Mouse (Mus musculus): ENCODE measurements around the gene Slc22a20.

The Slc22a20 gene

DNA sequence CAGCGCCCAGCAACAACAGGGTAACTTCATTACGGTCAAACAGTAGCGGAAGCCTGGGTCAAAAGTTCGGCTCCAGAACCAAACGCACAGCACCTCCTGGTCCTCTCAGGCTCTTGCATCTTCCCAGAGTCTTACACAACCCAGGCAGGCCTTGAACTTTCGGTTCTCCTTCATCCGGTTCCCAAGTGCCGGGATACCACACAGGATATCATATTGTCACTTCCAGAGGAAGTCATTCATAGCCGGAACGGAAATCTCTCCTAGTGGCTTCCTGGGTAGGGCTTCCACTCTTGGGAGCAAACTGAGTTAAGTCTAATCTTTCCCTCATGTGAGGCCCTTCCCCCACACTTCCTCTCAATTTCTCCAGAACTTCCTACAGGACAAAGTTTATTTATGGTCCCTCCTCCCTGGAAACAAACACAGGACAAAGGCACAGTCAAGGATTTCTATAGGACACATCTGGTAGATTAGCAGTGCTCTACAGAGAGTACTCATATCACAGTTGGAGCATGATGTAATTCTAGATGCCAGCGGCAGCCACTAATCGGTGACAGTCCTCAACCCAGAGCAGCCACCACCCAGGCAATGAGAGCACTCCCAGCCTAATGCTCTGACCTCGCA is 33.8 kb downstream of the Slc22a20 start:
- DNase-seq (ENCODE audit: low read depth) = no peak

DNA sequence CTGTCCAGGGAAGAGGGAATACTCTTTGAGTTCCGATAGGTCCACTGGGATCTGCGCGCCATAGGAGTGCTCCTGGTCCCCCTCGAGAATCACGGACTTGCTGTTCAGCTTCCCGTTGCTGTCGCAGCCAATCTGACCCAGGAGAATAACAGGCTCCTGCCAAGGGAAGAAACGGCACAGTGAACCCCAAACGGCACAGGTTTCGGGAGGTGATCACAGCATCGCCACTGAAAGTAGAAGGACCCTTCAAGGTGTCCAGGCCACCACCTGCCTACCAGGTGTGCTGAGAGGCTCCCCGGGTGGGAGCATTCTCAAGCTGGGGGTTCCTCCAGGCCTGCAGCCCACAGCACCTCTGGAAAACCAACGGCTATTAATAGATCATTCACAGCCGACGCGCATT is 34.3 kb downstream of the Slc22a20 start:
- no peak for DNase-seq (ENCODE audit: low read depth)

DNA sequence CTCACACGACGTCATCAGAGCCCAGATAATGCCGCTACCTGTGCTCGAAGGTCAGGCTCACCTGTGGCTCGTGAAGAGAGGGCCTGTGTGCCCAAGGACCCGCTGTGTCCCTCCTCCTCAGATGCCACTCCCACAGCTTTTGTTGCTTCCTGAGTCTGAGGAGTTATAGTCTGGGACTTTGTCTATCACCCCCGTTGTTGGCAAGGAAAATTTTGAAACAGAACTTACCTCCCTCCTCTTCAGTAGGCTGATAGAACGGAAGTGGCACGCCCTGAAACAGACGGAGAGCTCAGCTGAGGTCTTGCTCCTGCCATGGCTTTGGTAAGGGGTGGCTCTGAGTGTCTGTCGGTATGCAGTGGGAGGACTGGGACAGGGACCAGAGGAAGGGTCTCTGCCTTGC is 35.7 kb downstream of the Slc22a20 start:
- DNase-seq (ENCODE audit: low read depth) = no peak

DNA sequence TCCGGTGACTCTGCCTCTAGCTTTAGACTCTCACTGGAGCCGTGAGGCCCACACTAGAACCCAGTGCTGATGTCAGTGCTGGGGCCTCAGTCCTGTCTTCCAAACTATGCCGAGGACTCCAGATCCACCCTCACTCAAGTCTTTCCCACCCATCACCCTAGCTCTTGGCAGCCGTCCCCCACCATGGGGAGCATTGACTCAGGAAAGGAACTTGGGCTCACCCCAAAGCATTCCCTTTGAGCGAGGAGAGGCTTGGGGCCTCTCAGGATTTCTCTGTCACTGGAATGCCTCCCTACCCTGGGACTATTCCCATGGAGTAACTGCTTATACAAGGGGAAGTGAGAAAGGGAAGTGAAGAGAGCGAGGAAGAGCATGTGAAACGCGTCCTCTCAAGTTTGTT is 40.1 kb downstream of the Slc22a20 start:
- no peak for DNase-seq (ENCODE audit: low read depth)

DNA sequence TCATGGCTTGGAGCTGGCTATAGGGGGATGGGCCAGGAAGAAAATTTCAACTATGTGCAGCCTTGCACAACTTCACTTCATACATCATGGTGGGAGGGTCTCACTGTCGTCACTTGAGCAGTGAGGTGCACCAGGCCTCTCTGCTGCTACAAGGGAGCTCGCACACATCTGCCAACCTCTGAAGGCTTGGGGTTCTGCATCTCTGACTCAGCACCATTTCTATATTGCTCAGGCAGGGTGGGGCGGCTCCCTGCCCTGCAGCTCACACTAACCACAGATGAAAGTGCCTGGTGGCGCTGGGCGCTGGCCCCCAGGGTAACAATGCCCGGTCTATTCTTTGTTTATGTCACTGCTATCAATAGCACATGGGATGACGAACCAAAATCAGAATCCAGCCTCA is 40.9 kb downstream of the Slc22a20 start:
- no peak for DNase-seq (ENCODE audit: low read depth)

DNA sequence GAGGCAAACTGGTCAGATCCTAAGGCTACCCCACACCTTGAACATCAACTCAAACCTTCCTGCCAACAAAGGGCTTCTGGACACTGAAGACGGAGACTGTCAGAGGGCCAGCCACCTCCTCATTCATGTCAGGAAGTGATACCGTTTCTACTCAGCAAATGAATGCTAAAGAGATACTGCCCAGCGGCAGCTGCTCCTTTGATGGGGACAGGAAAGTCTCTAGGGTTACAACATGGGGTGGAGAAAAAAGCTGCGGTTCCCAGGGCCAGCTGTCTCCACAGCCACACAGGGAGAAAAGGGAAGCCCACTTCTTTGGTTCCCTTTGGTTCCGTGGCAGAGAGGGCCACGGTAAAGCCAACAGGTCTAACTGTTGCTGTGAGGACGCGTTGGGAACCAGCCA is 41.8 kb downstream of the Slc22a20 start:
- DNase-seq (ENCODE audit: low read depth) = no peak

DNA sequence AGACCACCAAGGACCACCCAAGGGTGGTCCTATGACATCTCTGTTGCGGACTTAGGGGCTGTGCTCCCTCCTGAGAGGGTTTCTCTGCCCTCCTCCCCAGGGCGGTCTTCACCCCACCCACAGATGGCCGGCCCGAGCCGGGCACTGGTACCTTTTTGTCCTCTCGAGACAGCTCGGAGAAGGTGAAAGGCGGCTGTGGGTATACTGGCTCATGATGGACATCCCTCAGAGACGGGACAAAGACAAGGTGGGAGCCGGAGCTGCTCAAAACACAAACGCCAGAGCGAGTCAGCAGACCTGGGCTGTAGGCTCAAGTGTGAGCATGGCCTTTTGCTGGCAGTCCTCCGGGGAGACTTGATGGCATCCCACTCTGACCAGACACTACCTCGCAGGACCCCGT is 42.5 kb downstream of the Slc22a20 start:
- no peak for DNase-seq (ENCODE audit: low read depth)

DNA sequence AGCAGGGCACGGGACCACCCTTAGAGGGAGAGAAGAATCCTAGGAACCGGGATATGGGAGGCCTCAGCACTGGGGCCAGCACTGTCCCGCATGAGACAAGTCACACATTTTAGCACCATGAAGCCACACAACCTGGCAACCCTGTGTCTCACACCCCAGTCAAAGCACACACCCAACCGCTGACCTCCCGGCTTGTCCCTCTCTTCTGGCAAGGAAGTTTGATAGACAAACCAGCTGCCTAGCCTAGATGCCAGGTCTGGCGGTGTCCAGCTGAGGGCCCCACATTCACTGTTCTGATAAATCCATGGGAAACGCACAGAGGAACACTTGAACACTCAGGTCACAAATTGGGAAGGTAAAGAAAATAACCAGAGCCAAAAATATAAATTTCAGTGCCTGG is 43.4 kb downstream of the Slc22a20 start:
- DNase-seq (ENCODE audit: low read depth) = no peak

DNA sequence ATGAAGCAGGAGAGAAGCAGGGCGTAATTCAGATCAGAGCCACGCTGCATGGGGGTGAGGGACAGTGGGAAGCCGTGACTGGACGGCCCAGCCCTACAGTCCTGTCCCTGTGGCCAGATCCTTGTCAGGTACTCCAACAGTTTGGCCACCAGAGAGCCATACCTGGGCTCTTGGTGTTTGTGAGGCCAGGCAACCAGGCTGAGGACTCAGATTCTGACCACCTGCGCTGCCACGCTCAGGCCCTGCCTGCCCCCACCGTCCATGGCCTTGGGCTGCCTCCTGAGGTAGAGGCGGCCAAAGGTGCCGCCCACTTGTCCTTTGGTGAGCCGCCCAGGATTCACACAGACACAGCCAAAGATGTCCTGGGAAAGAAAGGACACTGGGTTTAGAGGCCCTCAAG is 45.3 kb downstream of the Slc22a20 start:
- DNase-seq (ENCODE audit: low read depth) = no peak

DNA sequence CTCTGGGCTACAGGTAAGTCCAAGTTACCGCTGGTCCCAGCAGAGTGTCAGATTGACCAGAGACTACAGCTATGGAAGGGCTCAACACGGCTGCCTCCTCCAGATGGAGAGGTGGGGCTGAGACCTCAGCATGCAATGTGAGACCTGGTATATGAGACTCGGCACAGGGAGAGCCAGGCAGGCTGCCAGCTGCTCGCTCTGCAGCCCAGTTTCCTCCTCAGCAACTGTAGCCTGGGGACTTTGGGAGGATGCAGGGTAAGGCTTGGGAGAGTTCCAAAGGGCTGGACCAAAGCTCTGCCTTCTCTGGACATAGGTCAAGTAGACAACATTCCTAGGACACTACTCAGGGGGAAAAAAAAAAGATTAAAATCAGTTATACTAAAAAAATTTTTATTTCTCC is 45.8 kb downstream of the Slc22a20 start:
- no peak for DNase-seq (ENCODE audit: low read depth)

DNA sequence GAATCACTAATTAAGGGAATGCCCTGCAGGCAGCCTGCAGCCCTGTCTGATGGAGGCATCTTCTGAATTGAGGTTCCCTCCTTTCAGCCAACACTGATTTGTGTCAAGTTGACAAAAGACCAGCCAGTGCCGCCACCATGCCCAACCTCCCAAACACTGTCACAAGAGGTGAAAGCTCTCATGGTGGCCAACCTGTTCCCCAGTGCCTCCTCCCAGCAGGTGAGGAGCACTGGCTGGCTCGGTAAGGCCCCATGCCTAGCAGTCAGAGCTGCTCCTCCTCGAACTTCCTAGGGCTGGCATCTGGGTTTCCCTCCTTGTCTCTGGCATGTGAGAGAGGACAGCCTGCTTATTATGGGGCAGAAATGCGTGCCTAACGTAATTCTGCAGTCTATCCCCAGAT is 46.2 kb downstream of the Slc22a20 start:
- no peak for DNase-seq (ENCODE audit: low read depth)

DNA sequence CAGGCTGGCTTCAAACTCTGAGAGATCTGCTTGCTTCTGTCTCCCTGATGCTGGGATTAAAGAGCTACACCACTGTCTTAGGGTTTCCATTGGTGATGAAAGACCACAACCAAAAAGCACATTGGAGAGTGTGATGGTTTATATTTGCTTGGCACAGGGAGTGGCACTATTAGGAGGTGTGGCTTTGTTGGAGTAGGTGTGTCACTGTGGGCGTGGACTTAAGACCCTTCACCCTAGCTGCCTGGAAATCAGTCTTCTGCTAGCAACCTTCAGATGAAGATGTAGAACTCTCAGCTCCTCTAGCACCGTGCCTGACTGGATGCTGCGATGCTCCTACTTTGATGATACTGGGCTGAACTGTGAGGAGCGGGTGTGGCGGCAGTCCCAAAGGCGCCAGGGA is 47.4 kb downstream of the Slc22a20 start:
- DNase-seq (ENCODE audit: low read depth) = no peak

DNA sequence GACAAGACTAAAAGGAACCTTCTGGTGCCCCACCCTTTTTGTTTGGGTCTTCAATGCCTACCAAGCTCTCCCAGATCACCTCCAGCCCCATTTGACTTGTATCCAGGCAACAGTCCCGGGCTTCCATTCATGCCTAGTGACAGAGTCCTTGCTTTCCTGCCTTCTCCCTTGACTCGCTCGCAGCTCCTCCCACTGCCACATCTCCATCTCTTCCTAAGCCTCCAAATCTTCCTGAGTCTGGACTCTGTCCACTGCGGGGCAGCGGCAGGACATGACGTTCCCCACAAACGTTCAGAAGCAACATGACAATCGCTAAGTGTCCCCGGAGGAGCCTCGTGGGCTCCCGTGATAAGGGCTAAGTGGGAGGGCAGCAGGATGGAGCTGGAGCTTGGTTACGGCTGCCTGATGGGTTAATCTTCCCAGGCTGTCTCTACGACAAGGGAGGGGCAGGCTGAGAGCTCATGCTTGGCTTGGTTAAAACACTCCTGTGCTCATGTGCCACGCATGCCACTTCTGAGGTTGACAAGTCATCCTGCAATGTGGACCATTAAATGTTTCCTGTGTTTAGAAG is 48.0 kb downstream of the Slc22a20 start:
- no peak for DNase-seq (ENCODE audit: low read depth)

DNA sequence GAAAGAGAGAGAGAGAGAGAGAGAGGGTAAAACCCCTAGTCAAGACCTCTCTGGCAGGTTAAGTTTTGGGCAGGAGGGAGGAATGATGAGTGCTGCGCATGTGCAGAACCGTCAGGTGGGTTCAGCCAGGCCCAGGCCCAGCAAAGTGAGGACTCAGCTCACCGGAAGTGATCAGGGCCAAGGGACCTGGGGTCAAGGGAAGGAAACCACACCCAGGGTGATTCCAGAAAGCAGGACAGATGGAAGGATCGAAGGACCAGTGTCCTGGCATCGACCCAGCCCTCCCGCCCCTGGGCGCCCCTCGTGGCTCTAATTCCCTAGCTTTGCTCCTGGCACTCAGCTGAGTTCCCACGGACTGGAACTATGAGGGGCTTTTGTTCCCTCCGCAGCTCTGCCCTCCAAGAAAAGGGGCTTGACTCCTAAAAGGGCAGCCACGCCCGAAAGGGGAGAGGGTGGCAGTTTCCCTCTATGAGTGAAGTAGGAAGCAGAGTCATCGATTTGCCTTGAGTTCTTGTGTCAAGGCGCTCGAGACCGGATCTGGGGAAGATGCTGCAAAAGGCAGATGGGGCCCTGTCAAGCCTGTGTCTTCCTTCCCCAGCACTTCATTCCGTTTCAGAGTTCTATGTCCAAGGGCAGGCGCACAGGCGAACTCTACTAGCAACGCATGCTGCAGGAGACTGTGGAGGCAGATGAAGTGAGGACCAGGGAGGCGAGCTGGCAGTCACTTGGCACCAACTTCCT is 48.7 kb downstream of the Slc22a20 start:
- no peak for DNase-seq (ENCODE audit: low read depth)

DNA sequence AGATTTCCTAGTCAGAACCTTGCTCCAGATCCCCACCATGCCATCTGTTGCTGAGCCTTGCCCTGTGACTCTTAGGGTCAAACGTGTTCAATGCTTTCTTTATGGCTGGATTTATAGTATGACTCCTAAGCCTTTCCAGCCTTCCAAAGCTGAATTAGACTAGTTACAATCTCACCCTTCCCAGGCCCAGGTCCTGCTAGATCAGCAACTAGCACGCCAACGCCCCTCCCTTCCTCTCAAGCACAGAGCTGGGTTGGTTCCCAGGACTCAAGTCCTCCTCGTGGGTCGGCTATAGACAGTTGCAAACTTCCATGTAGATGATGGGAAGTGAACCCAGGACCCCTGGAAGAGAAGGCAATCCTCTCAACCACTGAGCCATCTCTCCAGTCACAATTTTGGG is 50.3 kb downstream of the Slc22a20 start:
- DNase-seq (ENCODE audit: low read depth) = no peak

DNA sequence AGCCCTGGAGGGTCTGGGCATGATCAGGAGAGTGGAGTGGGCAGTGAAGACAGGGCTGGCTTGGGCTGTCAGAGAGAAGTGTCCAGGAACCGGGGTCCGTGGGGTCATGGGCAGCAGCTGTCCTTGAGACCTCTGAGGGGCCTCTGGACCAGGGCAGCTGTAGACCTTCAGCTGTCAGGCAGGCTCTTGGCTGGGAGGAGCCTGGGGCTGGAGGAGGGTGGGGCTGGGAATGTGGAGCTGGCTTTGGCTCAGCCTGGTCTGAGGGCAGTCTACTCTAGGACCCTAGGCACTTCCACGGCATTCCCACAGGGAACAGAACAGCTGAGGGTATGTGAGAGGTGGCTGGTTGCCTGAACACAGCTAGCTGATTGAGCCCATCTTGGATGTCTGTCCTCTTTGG is 50.7 kb downstream of the Slc22a20 start:
- no peak for DNase-seq (ENCODE audit: low read depth)

DNA sequence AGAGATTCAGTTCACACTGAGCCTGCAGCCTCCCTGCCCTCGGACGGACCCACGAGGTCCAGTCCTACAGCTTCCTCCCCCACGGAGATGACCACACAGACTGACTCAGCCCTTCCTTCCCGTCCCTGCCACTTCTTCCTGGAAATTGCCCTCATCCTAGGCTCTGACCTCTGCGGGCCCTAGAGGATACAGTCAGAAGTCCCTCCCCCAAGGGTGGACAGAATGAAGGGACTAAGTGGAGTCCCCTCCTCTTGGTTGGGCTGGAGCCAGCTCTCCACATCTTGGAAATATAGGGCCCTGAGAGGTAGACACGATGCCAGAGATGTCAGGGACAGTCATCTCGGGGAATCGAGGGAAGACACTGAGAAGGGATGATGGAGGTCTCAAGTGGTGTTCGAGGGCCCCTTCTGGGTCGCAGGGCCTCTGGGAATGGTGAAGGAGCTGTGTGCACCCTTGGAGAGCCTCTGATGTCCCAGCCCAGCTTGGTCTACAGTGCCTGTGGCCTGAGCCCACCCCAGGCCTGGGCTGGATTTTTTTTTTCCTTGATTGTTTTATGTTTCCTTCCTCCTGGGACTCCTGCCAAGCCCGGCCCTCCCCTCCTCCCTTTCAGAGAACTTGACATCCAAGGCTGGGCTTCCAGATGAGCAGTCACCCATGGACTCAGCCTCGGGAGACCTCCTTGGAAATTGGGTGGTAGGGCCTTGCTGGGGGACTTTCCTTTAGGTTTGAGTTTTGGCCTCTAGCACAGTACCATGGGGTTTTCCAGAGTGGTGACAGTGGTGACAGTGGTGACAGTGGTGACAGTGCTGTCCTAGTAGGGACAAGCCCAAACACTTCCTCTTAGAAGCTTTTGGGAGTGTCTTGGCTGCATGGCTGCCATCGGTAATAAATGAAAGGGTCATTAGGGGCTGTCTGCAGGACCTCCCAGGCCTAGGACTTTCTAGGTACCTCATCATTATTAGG is 56.0 kb downstream of the Slc22a20 start:
- peak; percentile 27 for DNase-seq (ENCODE audit: low read depth)

DNA sequence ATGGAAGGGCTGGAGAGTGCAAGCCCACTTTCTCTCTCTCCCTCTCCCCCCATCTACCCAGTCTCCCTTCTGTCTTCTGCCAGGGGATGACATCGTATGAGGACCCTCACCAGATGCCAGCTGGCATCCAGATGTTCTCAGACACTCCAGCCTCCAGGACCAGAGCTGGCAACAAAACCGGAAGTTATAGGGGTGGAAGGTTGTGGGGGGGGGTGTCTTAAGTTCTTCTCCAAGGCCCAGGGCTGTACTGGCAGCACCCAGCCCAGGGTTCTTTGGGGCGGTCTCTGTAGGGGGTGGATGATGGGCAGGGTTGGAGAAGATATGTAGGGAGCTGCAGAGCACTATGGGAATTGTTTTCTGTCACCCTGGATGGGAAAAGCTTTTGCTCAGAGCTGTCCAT is 57.4 kb downstream of the Slc22a20 start:
- DNase-seq (ENCODE audit: low read depth) = no peak

DNA sequence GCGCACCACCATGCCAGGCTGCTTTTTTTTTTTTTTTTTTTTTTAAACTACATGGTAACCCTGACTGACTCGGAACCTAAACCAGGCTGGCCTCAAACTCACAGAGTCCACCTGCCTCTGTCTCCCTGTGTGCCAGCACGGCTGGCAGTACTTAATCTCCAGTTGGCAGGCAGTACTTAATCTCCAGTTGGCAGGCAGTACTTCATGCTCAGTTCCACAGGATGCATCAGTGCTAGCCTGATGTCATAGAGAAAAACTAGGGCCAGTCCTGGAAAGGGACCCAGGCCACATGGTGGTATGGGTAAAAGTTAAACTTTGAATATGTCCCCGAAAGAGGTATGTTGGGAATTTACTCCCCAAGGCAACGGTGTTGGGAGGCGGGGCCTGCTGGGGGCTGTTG is 57.8 kb downstream of the Slc22a20 start:
- DNase-seq (ENCODE audit: low read depth) = no peak

DNA sequence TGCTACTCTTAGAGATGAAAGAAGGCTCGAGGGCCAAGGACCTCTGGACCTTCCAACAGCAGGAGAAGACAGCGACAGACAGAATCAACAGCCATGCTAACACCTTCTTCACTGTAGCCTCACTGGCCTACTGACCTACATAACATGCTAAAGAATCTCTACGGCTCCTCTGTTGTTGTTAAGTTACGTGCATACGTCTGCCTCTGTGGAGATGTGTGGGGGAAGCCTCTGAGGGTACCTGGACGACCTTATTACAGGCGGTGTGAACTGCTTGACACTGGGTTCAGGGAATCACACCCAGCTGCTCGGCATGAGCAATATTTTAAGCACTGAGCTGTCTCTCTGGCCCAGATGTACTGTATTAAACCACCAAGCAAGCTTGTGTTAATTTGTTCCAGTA is 58.4 kb downstream of the Slc22a20 start:
- no peak for DNase-seq (ENCODE audit: low read depth)

DNA sequence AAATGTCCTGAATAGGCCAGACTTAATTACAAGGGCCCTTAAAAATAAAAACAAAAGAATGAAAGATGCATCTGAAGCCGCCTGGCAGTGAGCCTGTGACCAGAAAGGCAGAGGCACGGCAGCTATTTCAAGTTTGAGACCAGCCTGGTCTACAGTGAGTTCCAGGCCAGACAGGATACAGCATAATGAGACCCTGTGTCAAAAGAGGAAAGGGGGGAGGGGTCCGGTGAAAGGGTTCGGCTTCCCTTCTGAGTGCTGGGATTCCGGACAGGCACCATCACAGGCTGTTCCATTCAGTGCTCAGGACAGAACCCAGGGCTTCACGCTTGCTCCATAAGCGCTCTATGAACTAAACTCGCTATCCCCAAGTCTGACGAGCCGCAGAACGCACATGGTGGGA is 58.9 kb downstream of the Slc22a20 start:
- DNase-seq (ENCODE audit: low read depth) = no peak

DNA sequence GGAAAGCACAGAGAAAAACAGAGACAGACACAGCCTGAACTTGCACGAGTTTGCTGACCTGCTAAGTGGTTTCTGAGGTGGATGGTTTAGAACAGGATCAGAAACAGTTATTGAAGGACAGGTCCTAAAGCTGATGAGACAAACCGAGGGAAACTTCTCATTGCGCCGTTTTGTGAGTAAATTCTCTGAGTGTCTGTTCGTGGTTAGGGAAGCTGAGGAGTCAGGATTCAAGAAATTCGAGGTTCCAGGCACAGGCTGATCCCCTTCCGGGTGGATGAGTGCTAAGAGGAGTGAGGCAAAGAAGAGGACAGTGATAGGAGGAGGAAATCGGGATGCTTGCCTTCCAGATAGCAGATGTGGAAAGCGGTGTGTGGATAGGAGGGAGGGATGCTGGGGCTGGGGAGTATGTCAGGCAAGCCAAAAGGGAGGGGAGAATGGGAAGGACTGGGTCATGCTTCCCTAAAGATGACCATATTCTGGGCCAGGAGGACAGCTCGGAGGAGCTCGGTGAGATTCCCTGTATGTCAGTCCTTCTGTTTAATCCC is 60.6 kb downstream of the Slc22a20 start:
- no peak for DNase-seq (ENCODE audit: low read depth)

Data from 416B (cell line).